20 mouse cellular contexts compared by ENCODE assay signal in the genomic region with DNA sequence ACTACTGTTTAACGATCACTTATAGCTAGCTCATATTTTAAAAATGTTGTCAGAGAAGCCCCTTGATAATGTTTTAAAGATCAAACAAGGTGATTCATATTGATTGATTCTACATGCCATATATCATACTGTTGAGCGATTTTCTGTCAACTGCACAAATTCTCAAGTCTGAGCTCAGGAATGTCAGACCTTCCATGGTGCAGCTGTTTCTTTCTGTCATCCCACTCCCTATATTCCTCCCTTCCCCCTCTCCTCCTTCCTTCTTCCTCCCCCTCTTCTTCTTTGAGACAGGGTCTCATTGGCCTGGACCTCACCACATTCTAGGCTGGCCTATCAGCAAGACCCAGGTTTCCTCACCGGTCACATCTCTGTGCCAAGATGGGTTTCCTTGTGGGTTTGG.
"Had no signal": no experiment of that assay in that cellular context is flagged by ENCODE, and none has a peak within 500 bp of the region (broad histone marks: within the 10 kb centered on the region; RNA-seq: fewer than 3 reads in every experiment).

No protein-coding gene starts in this region.

- H3K9me3 ChIP-seq: limb, embryonic 13.5 days; liver, embryonic 12.5 days; liver, embryonic 15.5 days; lung, embryonic 15.5 days; megakaryocyte, embryonic 14.5 days; midbrain, embryonic 15.5 days; neural tube, embryonic 13.5 days; stomach, embryonic 15.5 days had no signal

- H3K4me1 ChIP-seq: liver, embryonic 12.5 days; liver, embryonic 15.5 days; midbrain, embryonic 15.5 days; neural tube, embryonic 13.5 days; stomach, embryonic 15.5 days had no signal

- H3K9ac ChIP-seq: limb, embryonic 13.5 days; liver, embryonic 12.5 days; liver, embryonic 15.5 days; lung, embryonic 15.5 days; midbrain, embryonic 15.5 days; neural tube, embryonic 13.5 days; stomach, embryonic 15.5 days had no signal

- H3K4me2 ChIP-seq: limb, embryonic 13.5 days; liver, embryonic 12.5 days; liver, embryonic 15.5 days; lung, embryonic 15.5 days; midbrain, embryonic 11.5 days; midbrain, embryonic 15.5 days; neural tube, embryonic 13.5 days; stomach, embryonic 15.5 days had no signal

- H3K27me3 ChIP-seq: limb, embryonic 13.5 days; liver, embryonic 12.5 days; liver, embryonic 15.5 days; lung, embryonic 15.5 days; midbrain, embryonic 15.5 days; neural tube, embryonic 13.5 days; stomach, embryonic 15.5 days had no signal

- H3K4me3 ChIP-seq: limb, embryonic 13.5 days; liver, embryonic 12.5 days; liver, embryonic 15.5 days; lung, embryonic 15.5 days; megakaryocyte, embryonic 14.5 days; midbrain, embryonic 15.5 days; neural tube, embryonic 13.5 days; stomach, embryonic 15.5 days had no signal

- H3K27ac ChIP-seq: limb, embryonic 13.5 days; liver, embryonic 12.5 days; liver, embryonic 15.5 days; lung, embryonic 15.5 days; midbrain, embryonic 15.5 days; neural tube, embryonic 13.5 days; stomach, embryonic 15.5 days had no signal

- ATAC-seq: liver, embryonic 12.5 days; midbrain, embryonic 15.5 days had no signal

- H3K36me3 ChIP-seq: limb, embryonic 13.5 days; liver, embryonic 12.5 days; liver, embryonic 15.5 days; lung, embryonic 15.5 days; midbrain, embryonic 15.5 days; neural tube, embryonic 13.5 days; stomach, embryonic 15.5 days had no signal

- DNase-seq: kidney, adult 9 months; kidney, postnatal 14 days; kidney, postnatal 4 days; liver; lung, adult 18-20 months; lung, postnatal 10 days; lung, postnatal 36 days; retina, postnatal 1 day; right cerebral cortex, postnatal 25 days; spleen, adult 18-20 months; thymus, postnatal 25 days had no signal
